Mouse (Mus musculus) erythroblast, embryonic 14.5 days (primary cell): ENCODE results near the gene Mobp.

Source experiments
- GATA1 ChIP-seq: IDR thresholded peaks from 2 replicates; pipeline ENCODE4 v1.6.1; 2012; ENCODE audit warnings: low read length, inconsistent platforms, mixed read lengths
- TAL1 ChIP-seq: IDR thresholded peaks from 3 replicates; pipeline ENCODE4 v1.6.1; 2012; ENCODE audit warnings: low read length, inconsistent platforms, mixed read lengths

DNA sequence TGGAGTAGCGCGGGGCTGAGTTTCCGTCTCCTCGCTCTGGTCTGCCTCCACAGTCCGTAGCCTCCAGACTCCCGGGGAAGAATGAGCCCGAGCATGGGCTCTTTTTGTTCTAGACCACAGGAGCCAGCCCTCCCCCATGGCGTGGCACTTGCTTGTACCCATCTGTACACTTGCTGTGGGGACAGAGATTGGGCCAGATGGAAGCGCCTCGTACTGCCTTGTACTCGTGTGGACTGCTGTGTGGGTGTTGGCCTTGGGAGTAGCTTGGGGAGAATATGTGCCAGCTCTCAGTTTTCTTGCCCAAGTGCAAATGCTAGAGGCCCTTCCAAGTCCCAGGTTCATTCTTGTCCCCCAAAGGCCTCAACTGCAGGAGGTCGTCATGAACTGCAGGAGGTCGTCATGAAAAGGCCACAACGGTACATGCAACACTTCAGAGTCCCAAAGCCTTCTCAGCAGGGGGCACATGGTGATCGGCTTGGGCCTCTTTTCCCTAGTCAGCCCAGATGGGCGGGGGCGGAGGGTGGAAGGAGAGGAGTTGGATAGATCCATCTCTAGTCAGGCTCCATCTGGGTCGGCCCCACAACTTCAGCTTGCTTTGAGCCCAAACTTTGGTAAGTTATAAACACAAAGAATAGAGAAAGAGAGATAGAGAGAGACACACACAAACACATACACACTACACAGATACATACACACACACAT lies 25.1 kb downstream of the Mobp start:
- no peak for TF ChIP-seq GATA1
- TF ChIP-seq TAL1, result no peak
